Mouse (Mus musculus) limb, embryonic 14.5 days (tissue): Measurements from ENCODE around the gene Prkar1b. TPM values are rescaled to one million over a fixed set of nuclear protein-coding genes. Genes with fewer than 3 reads are reported as not detected.
A peak's percentile ranks its signal among the peaks of the same experiment; 100 is the strongest.

ENCODE experiments used
- ATAC-seq: fragments of 200-750 bp; cut with Nextera tagmentation; 2 replicates; pipeline ENCODE4 v1.8.0; 2017; ENCODE audit warnings: low read depth, moderate number of reproducible peaks, moderate TSS enrichment; ENCODE audit not compliant: low FRiP score
- DNase-seq: peaks from one replicate; pipeline ENCODE4 v3.0.0-alpha.2; 2015; ENCODE audit warnings: low spot score
- H3K27ac ChIP-seq: fragments of 300-500 bp; sonication (generic); replicated peaks from 2 replicates; pipeline ENCODE4 v1.5.1; 2014; ENCODE audit warnings: low read depth, mild to moderate bottlenecking, low read length, moderate library complexity, mixed read lengths
- H3K27me3 ChIP-seq: fragments of 300-500 bp; sonication (generic); 2 replicates; pipeline ENCODE4 v1.6.1; 2014; ENCODE audit warnings: low read length, mixed read lengths; ENCODE audit not compliant: control insufficient read depth, insufficient read depth
- H3K36me3 ChIP-seq: fragments of 300-500 bp; sonication (generic); 2 replicates; pipeline ENCODE4 v1.6.1; 2014; ENCODE audit warnings: mild to moderate bottlenecking, low read length, moderate library complexity, mixed read lengths; ENCODE audit not compliant: control insufficient read depth, insufficient read depth
- H3K4me1 ChIP-seq: fragments of 300-500 bp; sonication (generic); 2 replicates; pipeline ENCODE4 v1.6.1; 2014; ENCODE audit warnings: antibody characterized with exemption, low read length, mixed read lengths; ENCODE audit not compliant: control insufficient read depth, insufficient read depth
- H3K4me2 ChIP-seq: fragments of 300-500 bp; sonication (generic); replicated peaks from 2 replicates; pipeline ENCODE4 v1.6.1; 2014; ENCODE audit warnings: low read depth, mild to moderate bottlenecking, low read length, moderate library complexity; ENCODE audit not compliant: severe bottlenecking
- H3K4me3 ChIP-seq: fragments of 300-500 bp; sonication (generic); replicated peaks from 2 replicates; pipeline ENCODE4 v1.5.1; 2014; ENCODE audit warnings: low read length
- H3K9ac ChIP-seq: fragments of 300-500 bp; sonication (generic); 2 replicates; pipeline ENCODE4 v1.6.1; 2014; ENCODE audit warnings: mild to moderate bottlenecking, low read depth, low read length, moderate library complexity; ENCODE audit not compliant: severe bottlenecking
- H3K9me3 ChIP-seq: fragments of 300-500 bp; sonication (generic); 2 replicates; pipeline ENCODE4 v1.6.1; 2016; ENCODE audit warnings: low read length; ENCODE audit not compliant: control insufficient read depth
- POLR2A ChIP-seq: fragments of 200-500 bp; IDR thresholded peaks from 2 replicates; pipeline ENCODE4 v1.8.0; 2012; ENCODE audit warnings: inconsistent platforms, mild to moderate bottlenecking, moderate library complexity, borderline replicate concordance; ENCODE audit not compliant: insufficient read depth, insufficient read length; ENCODE audit errors: extremely low read depth
- WGBS: fragments of 180-500 bp; shearing (Covaris S2); extraction: QIAGEN DNeasy Blood & Tissue Kit; methylation state at CpG from one replicate; pipeline ENCODE4 v1.1.7; 2014; 5-methylcytosine and 5-hydroxymethylcytosine counted together
- polyA plus RNA-seq, 2 experiments: library from polyadenylated mRNA; depleted of rRNA in 1 of 2; stranded (reverse) in 1 of 2; unstranded in 1 of 2; fragments of >200 nt; fragmentation: Nextera tagmentation in 1 of 2; extraction: Ambion mirVana in 1 of 2; gene quantifications; 2 replicates each; pipeline versions ENCODE4 v1.2.1 to v1.2.3; 2012 to 2014

Prkar1b gene
- polyA plus RNA-seq, 2 experiments = 15.8 to 19.2 TPM

DNA sequence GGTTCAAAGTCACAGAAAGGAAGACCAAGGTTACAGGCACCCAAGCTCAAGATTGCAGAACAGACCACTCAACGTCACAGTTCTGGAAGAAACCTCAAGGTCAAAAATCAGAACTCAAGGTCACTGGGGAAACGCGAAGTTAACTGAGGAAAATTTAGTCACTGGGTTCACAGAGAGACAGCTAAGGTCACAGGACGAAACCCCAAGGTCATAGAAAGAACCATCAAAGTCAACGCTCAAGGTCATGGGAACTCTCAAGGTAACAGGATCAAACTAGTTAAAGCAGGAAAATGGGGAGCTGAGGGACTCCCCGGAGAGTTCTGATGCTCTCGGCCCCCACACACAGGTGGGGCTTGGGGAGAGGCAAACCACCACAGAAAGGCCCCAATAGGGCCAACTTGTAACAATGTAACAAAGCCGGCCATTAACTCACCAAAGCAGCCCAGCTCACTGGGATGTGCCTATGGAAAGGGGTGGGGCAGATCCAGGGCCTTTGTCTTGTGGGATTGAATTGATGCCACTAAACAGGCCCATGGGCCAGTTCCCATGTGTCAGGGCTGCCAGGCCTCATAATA lies 174.8 kb downstream of the Prkar1b start:
- Histone ChIP-seq H3K4me1 (no peaks in the 10 kb centered on the region; the same call in 1 of the 2 replicates), H3K9ac (no peak overlapping the region), H3K27ac (no peak overlapping the region), H3K4me2 (no peak overlapping the region), H3K9me3 (no peaks in the 10 kb centered on the region), H3K36me3 (peaks cover 18% of the 10 kb centered on the region; the same call in 1 of the 2 replicates), H3K4me3 (no peak overlapping the region), H3K27me3 (no peaks in the 10 kb centered on the region)
- DNase-seq = no peak
- whole genome bisulfite sequencing = 89% methylated on average over 8 of the region's 8 CpGs
- no peak for ATAC-seq
- no peak for TF ChIP-seq POLR2A

DNA sequence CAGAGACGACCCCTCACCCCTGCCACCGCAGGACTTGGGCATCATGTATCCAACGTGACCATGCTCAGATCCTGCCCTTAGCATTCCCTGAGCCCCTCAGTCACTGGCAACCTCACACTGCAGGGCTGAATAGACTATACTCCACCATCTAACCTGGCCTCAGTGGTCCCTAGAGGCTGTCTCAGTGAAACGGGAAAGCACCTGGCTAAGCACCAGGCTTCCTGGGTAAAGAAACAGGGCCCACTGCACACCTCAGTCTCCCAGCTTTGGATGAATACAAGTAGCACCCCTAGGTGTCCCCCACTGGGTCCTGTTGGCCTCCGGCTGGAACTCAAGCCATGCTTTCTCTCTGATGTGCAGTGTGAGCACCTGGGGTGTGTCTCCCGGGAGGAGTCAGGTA lies 176.3 kb downstream of the Prkar1b start:
- Histone ChIP-seq H3K4me3 (no peak overlapping the region), H3K4me1 (peaks cover 4% of the 10 kb centered on the region; the same call in 1 of the 2 replicates), H3K9me3 (no peaks in the 10 kb centered on the region), H3K9ac (no peak overlapping the region), H3K27me3 (no peaks in the 10 kb centered on the region), H3K4me2 (no peak overlapping the region), H3K36me3 (peaks cover 11% of the 10 kb centered on the region; the same call in 1 of the 2 replicates), H3K27ac (no peak overlapping the region)
- no peak for ATAC-seq
- no peak for DNase-seq
- WGBS = 70% methylated on average over 6 of the region's 6 CpGs
- TF ChIP-seq POLR2A = no peak

DNA sequence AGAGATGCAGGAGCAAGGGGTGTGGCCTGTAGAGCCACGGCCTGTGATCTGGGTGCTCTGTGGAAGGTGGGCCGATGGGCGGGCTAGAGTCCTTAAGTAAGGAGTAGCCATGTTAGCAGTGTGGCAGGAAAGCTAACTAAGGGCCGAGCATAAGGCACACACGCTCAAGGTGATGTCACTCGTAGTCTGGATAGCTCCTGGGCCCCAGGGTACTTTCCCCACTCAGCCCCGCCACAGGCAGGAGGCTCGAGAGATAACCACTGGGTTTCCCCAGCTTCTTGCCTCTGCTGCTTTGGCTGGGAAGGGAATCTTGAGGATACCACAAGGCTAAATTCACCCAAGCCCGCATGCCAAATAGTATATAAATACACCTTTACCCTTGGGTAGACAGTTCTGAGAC lies 178.4 kb downstream of the Prkar1b start:
- no peak overlapping the region for H3K4me2 ChIP-seq
- H3K9ac ChIP-seq = no peak overlapping the region
- H3K4me3 ChIP-seq = no peak overlapping the region
- no peaks in the 10 kb centered on the region for H3K9me3 ChIP-seq
- peaks cover 4% of the 10 kb centered on the region; the same call in 1 of the 2 replicates for H3K36me3 ChIP-seq
- DNase-seq = no peak
- H3K27ac ChIP-seq = no peak overlapping the region
- 77% methylated on average over 9 of the region's 9 CpGs for WGBS
- no peak for TF ChIP-seq POLR2A
- ATAC-seq = no peak
- peaks cover 4% of the 10 kb centered on the region for H3K4me1 ChIP-seq
- H3K27me3 ChIP-seq = no peaks in the 10 kb centered on the region

DNA sequence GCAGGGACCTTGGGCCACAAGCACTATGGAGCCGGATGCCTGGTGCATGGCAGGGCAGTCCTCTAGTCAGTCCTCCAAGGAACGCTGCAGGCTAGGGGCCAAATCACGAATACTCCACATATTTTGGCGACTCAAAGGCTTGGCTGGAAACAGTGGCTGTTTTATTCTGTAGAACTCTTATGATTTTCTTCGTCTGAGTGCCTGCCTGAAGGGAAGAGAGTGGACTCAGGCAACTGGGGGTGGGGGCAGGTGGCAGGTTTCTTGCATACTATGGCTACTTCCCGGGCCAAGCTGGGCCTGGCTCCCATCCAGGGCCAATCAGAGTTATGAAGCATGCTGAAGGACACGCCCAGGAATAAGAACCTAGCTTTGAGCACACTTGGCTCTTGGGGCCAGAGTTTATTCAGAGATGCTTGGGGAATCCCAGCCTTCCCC lies 179.7 kb downstream of the Prkar1b start:
- no peak for TF ChIP-seq POLR2A
- ATAC-seq = peak; percentile 14; the same call in 1 of the 2 replicates
- Histone ChIP-seq H3K36me3 (no peaks in the 10 kb centered on the region; the same call in 1 of the 2 replicates), H3K27ac (peak overlapping the region; percentile 11; the same call in 1 of the 2 replicates), H3K4me2 (no peak overlapping the region), H3K4me3 (no peak overlapping the region), H3K4me1 (peaks cover 12% of the 10 kb centered on the region), H3K27me3 (no peaks in the 10 kb centered on the region), H3K9me3 (no peaks in the 10 kb centered on the region), H3K9ac (no peak overlapping the region)
- 47% methylated on average over 7 of the region's 7 CpGs for WGBS
- DNase-seq = peak; percentile 32

Other genes starting within 250 kb of the Prkar1b start
- 27.8 and 34.0 TPM in 2 replicates for gene Pdgfa, start 152.6 kb downstream of the Prkar1b start, polyA plus RNA-seq (2012; rRNA removed)
- 73.4 and 83.4 TPM in 2 replicates for gene Pdgfa, start 152.6 kb downstream of the Prkar1b start, polyA plus RNA-seq (2014; fragmentation: Nextera tagmentation; extraction: Ambion mirVana)
- 15.1 and 20.1 TPM in 2 replicates for gene Dnaaf5, start 222 bp upstream of the Prkar1b start, polyA plus RNA-seq (2012; rRNA removed)
- 5.3 and 6.7 TPM in 2 replicates for gene Dnaaf5, start 222 bp upstream of the Prkar1b start, polyA plus RNA-seq (2014; fragmentation: Nextera tagmentation; extraction: Ambion mirVana)
- gene Sun1, start 50.6 kb upstream of the Prkar1b start, polyA plus RNA-seq (2012; rRNA removed) = 65.3 and 67.3 TPM in 2 replicates
- 50.0 and 53.7 TPM in 2 replicates for gene Sun1, start 50.6 kb upstream of the Prkar1b start, polyA plus RNA-seq (2014; fragmentation: Nextera tagmentation; extraction: Ambion mirVana)
- 136 and 149 TPM in 2 replicates for gene Get4, start 102.3 kb upstream of the Prkar1b start, polyA plus RNA-seq (2012; rRNA removed)
- 152 and 154 TPM in 2 replicates for gene Get4, start 102.3 kb upstream of the Prkar1b start, polyA plus RNA-seq (2014; fragmentation: Nextera tagmentation; extraction: Ambion mirVana)
- 2.5 and 2.9 TPM in 2 replicates for gene Adap1, start 175.6 kb upstream of the Prkar1b start, polyA plus RNA-seq (2012; rRNA removed)
- 1.7 and 2.7 TPM in 2 replicates for gene Adap1, start 175.6 kb upstream of the Prkar1b start, polyA plus RNA-seq (2014; fragmentation: Nextera tagmentation; extraction: Ambion mirVana)
- 77.8 and 90.6 TPM in 2 replicates for gene Cox19, start 201.4 kb upstream of the Prkar1b start, polyA plus RNA-seq (2012; rRNA removed)
- 108 and 111 TPM in 2 replicates for gene Cox19, start 201.4 kb upstream of the Prkar1b start, polyA plus RNA-seq (2014; fragmentation: Nextera tagmentation; extraction: Ambion mirVana)
- 29.3 and 36.2 TPM in 2 replicates for gene Cyp2w1, start 202.6 kb upstream of the Prkar1b start, polyA plus RNA-seq (2012; rRNA removed)
- 19.6 and 20.7 TPM in 2 replicates for gene Cyp2w1, start 202.6 kb upstream of the Prkar1b start, polyA plus RNA-seq (2014; fragmentation: Nextera tagmentation; extraction: Ambion mirVana)
- 1.9 and 2.4 TPM in 2 replicates for gene Gpr146, start 227.7 kb upstream of the Prkar1b start, polyA plus RNA-seq (2012; rRNA removed)
- 2.3 and 2.5 TPM in 2 replicates for gene Gpr146, start 227.7 kb upstream of the Prkar1b start, polyA plus RNA-seq (2014; fragmentation: Nextera tagmentation; extraction: Ambion mirVana)